Mouse (Mus musculus) forebrain, embryonic 10.5 days (tissue): ENCODE measurements around the gene Speer4a. TPM values are rescaled to one million over a fixed set of nuclear protein-coding genes. Genes with fewer than 3 reads are reported as not detected.
"Not testable (repeated sequence)": the region's sequence is repeated elsewhere in the genome, so short reads cannot be mapped to it uniquely, and the experiment has no call there.

Experiments
- DNase-seq: peaks from one replicate; pipeline ENCODE4 v3.0.0-alpha.2; 2017; ENCODE audit warnings: low spot score; ENCODE audit errors: extremely low spot score
- H3K27ac ChIP-seq: fragments of 300-500 bp; sonication (generic); 2 replicates; pipeline ENCODE4 v1.5.1; 2016; ENCODE audit warnings: mild to moderate bottlenecking
- H3K27me3 ChIP-seq: fragments of 300-500 bp; sonication (generic); 2 replicates; pipeline ENCODE4 v1.6.1; 2016; ENCODE audit warnings: mild to moderate bottlenecking; ENCODE audit not compliant: poor library complexity, severe bottlenecking
- H3K36me3 ChIP-seq: fragments of 300-500 bp; sonication (generic); replicated peaks from 2 replicates; pipeline ENCODE4 v1.6.1; 2016; ENCODE audit warnings: mild to moderate bottlenecking, moderate library complexity
- H3K4me1 ChIP-seq: fragments of 300-500 bp; sonication (generic); 2 replicates; pipeline ENCODE4 v1.6.1; 2016
- H3K4me3 ChIP-seq: fragments of 300-500 bp; sonication (generic); 2 replicates; pipeline ENCODE4 v1.5.1; 2016; ENCODE audit warnings: mild to moderate bottlenecking, moderate library complexity
- H3K9me3 ChIP-seq: fragments of 300-500 bp; sonication (generic); 2 replicates; pipeline ENCODE4 v1.6.1; 2016; ENCODE audit warnings: mild to moderate bottlenecking, moderate library complexity
- WGBS: fragments of 180-500 bp; shearing (Covaris S2); methylation state at CpG from one replicate; pipeline ENCODE4 v1.1.7; 2016; 5-methylcytosine and 5-hydroxymethylcytosine counted together
- polyA plus RNA-seq: library from polyadenylated mRNA; unstranded; fragments of >200 nt; fragmentation: Nextera tagmentation; extraction: Ambion mirVana; gene quantifications from 2 replicates; pipeline ENCODE4 v1.2.1, GENCODE M21; 2016

Speer4a gene
- 0.06 TPM in 1 of 2 replicates, not detected in the other for polyA plus RNA-seq

GRCm38 (mm10) chr5:26039458-26039857 is at the start of gene Speer4a:
Gene Speer4a (minus strand): TSS chr5:26039558.
- not testable (repeated sequence) for H3K4me3 ChIP-seq, H3K9me3 ChIP-seq, H3K4me1 ChIP-seq, DNase-seq, H3K27ac ChIP-seq, H3K27me3 ChIP-seq, H3K36me3 ChIP-seq
- WGBS: 80% methylated on average over 2 of the region's 2 CpGs

- not testable (repeated sequence) for H3K9me3 ChIP-seq, H3K36me3 ChIP-seq, DNase-seq, H3K4me1 ChIP-seq, H3K27me3 ChIP-seq, H3K4me3 ChIP-seq, H3K27ac ChIP-seq
These were observed 39.7 kb upstream of the Speer4a start for GRCm38 (mm10) chr5:26079023-26079422.

GRCm38 (mm10) chr5:26070716-26071115 is 31.4 kb upstream of the Speer4a start:
- no peaks in the 10 kb centered on the region for H3K4me1 ChIP-seq
- no peak overlapping the region for H3K4me3 ChIP-seq
- no peaks in the 10 kb centered on the region for H3K36me3 ChIP-seq
- no peak for DNase-seq
- no peak overlapping the region for H3K27ac ChIP-seq
- H3K27me3 ChIP-seq: no peaks in the 10 kb centered on the region
- peaks cover 10% of the 10 kb centered on the region for H3K9me3 ChIP-seq
- WGBS: 90% methylated on average over 24 of the region's 24 CpGs

- H3K36me3 ChIP-seq, H3K27ac ChIP-seq, H3K27me3 ChIP-seq, H3K9me3 ChIP-seq, DNase-seq, H3K4me3 ChIP-seq, H3K4me1 ChIP-seq: not testable (repeated sequence)
- no CpG with 5 or more reads among the region's 2 CpGs for WGBS
These were observed 19.1 kb upstream of the Speer4a start, which contains the start of gene Gm7347 for GRCm38 (mm10) chr5:26058481-26058880. Gene Gm7347 (minus strand): TSS chr5:26058581.

- H3K4me1 ChIP-seq, DNase-seq, H3K27me3 ChIP-seq, H3K27ac ChIP-seq, H3K9me3 ChIP-seq, H3K4me3 ChIP-seq, H3K36me3 ChIP-seq: not testable (repeated sequence)
- no CpG with 5 or more reads among the region's 3 CpGs for WGBS
These were observed 16.5 kb downstream of the Speer4a start, which contains the start of gene Gm5862 for GRCm38 (mm10) chr5:26022816-26023215. Gene Gm5862 (minus strand): TSS chr5:26022916.

GRCm38 (mm10) chr5:26007697-26008096 is 31.7 kb downstream of the Speer4a start:
- not testable (repeated sequence) for H3K4me3 ChIP-seq, H3K9me3 ChIP-seq, H3K36me3 ChIP-seq, H3K4me1 ChIP-seq, DNase-seq, H3K27ac ChIP-seq
- 76% methylated on average over 7 of the region's 7 CpGs for WGBS
- peaks cover 21% of the 10 kb centered on the region for H3K27me3 ChIP-seq

- H3K27ac ChIP-seq: peak overlapping the region; percentile 41
- not testable (repeated sequence) for H3K4me1 ChIP-seq, H3K9me3 ChIP-seq, H3K36me3 ChIP-seq
- peak; percentile 66 for DNase-seq
- peak overlapping the region; percentile 48 for H3K4me3 ChIP-seq
- peaks cover 21% of the 10 kb centered on the region for H3K27me3 ChIP-seq
- 20% methylated on average over 45 of the region's 45 CpGs for WGBS
These were observed 32.2 kb downstream of the Speer4a start for GRCm38 (mm10) chr5:26006937-26007695.

- 95% methylated on average over 1 of the region's 2 CpGs for WGBS
- not testable (repeated sequence) for DNase-seq
These were observed 34.7 kb downstream of the Speer4a start, which contains the start of gene Gm1979 for GRCm38 (mm10) chr5:26004698-26005097. Gene Gm1979 (minus strand): TSS chr5:26004798.

GRCm38 (mm10) chr5:25988550-25988949 is 50.8 kb downstream of the Speer4a start, which contains the start of gene Gm21698:
Gene Gm21698 (minus strand): TSS chr5:25988650.
- no CpG with 5 or more reads among the region's 3 CpGs for WGBS
- not testable (repeated sequence) for H3K27ac ChIP-seq, H3K36me3 ChIP-seq, H3K9me3 ChIP-seq, DNase-seq, H3K4me3 ChIP-seq, H3K27me3 ChIP-seq, H3K4me1 ChIP-seq

More at GRCm38 (mm10) chr5:26004698-26005097, 34.7 kb downstream of the Speer4a start, which contains the start of gene Gm1979:
- H3K27ac ChIP-seq, H3K4me1 ChIP-seq, H3K36me3 ChIP-seq, H3K4me3 ChIP-seq, H3K9me3 ChIP-seq: not testable (repeated sequence)
- H3K27me3 ChIP-seq: peaks cover 21% of the 10 kb centered on the region

Other genes starting within 250 kb of the Speer4a start
- not detected in 2 replicates for gene Gm21663, start 97.2 kb downstream of the Speer4a start, polyA plus RNA-seq
- gene Gm21671, start 85.1 kb downstream of the Speer4a start, polyA plus RNA-seq: not detected in 2 replicates
- gene Gm21680, start 66.9 kb downstream of the Speer4a start, polyA plus RNA-seq: 0.07 TPM in 1 of 2 replicates, not detected in the other
- 0.14 TPM in 1 of 2 replicates, not detected in the other for gene Gm21698, start 50.9 kb downstream of the Speer4a start, polyA plus RNA-seq
- gene Gm1979, start 34.8 kb downstream of the Speer4a start, polyA plus RNA-seq: not detected in 2 replicates
- not detected in 2 replicates for gene Gm5862, start 16.6 kb downstream of the Speer4a start, polyA plus RNA-seq
- gene Gm7347, start 19.0 kb upstream of the Speer4a start, polyA plus RNA-seq: not detected in 2 replicates
- gene Gm10471, start 49.7 kb upstream of the Speer4a start, polyA plus RNA-seq: not detected in 2 replicates
- 0.05 TPM in 1 of 2 replicates, not detected in the other for gene 5031410I06Rik, start 65.8 kb upstream of the Speer4a start, polyA plus RNA-seq
- not detected in 2 replicates for gene Gm10220, start 81.9 kb upstream of the Speer4a start, polyA plus RNA-seq
- gene Gm7361, start 218.1 kb upstream of the Speer4a start, polyA plus RNA-seq: not detected in 2 replicates